Mouse (Mus musculus) thymus, postnatal 10 days (tissue): ENCODE measurements around the gene Eed.
"Not testable (repeated sequence)": the region's sequence is repeated elsewhere in the genome, so short reads cannot be mapped to it uniquely, and the experiment has no call there.

Experiments used
- DNase-seq, 2 experiments: peaks; one replicate each; pipeline ENCODE4 v3.0.0; 2021; ENCODE audit warnings: low spot score in 2 of 2

Gene Eed

GRCm38 (mm10) chr7:89980485-89981422 lies at the start of gene Eed:
TSS of gene Eed (minus strand) at chr7:89980983.
- DNase-seq: peak; percentile 94 to 95

GRCm38 (mm10) chr7:90029548-90030485 lies 49.0 kb upstream of the Eed start:
- DNase-seq: no peak

- no peak for DNase-seq
Measured at GRCm38 (mm10) chr7:90028888-90029547, 48.2 kb upstream of the Eed start.

- DNase-seq: no peak
Measured at GRCm38 (mm10) chr7:90024975-90025374, 44.2 kb upstream of the Eed start.

GRCm38 (mm10) chr7:90022974-90023707 lies 42.4 kb upstream of the Eed start:
- no peak for DNase-seq

GRCm38 (mm10) chr7:90020331-90020730 lies 39.5 kb upstream of the Eed start:
- no peak for DNase-seq

- no peak for DNase-seq
Measured at GRCm38 (mm10) chr7:90019570-90019969, 38.8 kb upstream of the Eed start.

GRCm38 (mm10) chr7:90016930-90017588 lies 36.3 kb upstream of the Eed start:
- DNase-seq: no peak

- peak in 1 of 2 experiments; percentile 16 for DNase-seq
Measured at GRCm38 (mm10) chr7:90016459-90016858, 35.7 kb upstream of the Eed start.

GRCm38 (mm10) chr7:90006667-90007653 lies 26.2 kb upstream of the Eed start:
- DNase-seq: no peak

GRCm38 (mm10) chr7:90004781-90005180 lies 24.0 kb upstream of the Eed start:
- DNase-seq: no peak

- no peak for DNase-seq
Measured at GRCm38 (mm10) chr7:90002375-90002774, 21.6 kb upstream of the Eed start.

- no peak for DNase-seq
Measured at GRCm38 (mm10) chr7:89999491-89999890, 18.7 kb upstream of the Eed start.

- no peak for DNase-seq
Measured at GRCm38 (mm10) chr7:89998624-89999006, 17.8 kb upstream of the Eed start.

GRCm38 (mm10) chr7:89998006-89998623 lies 17.3 kb upstream of the Eed start:
- DNase-seq: peak in 1 of 2 experiments; percentile 55

GRCm38 (mm10) chr7:89997526-89997925 lies 16.7 kb upstream of the Eed start:
- DNase-seq: not testable (repeated sequence)

- DNase-seq: no peak
Measured at GRCm38 (mm10) chr7:89993091-89993490, 12.3 kb upstream of the Eed start.

- no peak for DNase-seq
Measured at GRCm38 (mm10) chr7:89984421-89984820, 3.6 kb upstream of the Eed start.

- no peak for DNase-seq
Measured at GRCm38 (mm10) chr7:89983441-89983840, 2.7 kb upstream of the Eed start.
